Mouse (Mus musculus) cerebellum, adult (tissue): ENCODE measurements around the gene Ino80d.

Source experiments
- ATAC-seq: cut with Nextera tagmentation; 2 replicates; pipeline ENCODE4 v1.9.2; 2017; ENCODE audit warnings: mild to moderate bottlenecking, moderate library complexity, mixed read lengths; ENCODE audit not compliant: insufficient number of reproducible peaks, low FRiP score, low TSS enrichment

Ino80d gene

DNA sequence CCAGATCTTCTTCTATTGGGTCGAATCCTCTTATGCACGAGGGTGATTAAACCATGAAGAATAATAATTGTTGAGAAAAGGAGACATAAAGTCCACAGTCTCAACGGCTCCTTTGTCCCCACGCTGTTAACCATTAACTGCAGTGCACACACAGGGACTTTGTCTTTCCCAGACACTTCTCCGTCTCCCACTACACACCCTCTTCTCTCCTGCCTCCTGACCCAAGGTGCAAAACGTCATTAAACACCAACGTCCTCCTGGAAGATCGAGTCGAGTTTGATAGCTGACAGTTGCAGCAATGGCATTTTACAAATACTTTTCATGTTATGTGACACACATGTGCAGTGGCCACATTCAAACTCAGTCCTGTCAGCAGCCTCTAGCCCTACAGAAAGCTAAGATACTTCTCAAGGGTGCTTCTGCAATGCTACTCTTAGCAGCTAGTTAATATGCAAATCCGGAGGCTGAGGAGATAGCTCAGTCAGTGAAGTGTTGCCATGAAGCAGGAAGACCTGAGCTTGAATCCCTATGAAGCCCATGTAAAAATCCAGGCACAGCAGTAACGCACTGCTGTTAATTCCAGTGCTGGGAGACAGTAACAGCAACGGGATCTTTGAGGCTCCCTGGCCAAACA lies 109.3 kb downstream of the Ino80d start:
- ATAC-seq = no peak

DNA sequence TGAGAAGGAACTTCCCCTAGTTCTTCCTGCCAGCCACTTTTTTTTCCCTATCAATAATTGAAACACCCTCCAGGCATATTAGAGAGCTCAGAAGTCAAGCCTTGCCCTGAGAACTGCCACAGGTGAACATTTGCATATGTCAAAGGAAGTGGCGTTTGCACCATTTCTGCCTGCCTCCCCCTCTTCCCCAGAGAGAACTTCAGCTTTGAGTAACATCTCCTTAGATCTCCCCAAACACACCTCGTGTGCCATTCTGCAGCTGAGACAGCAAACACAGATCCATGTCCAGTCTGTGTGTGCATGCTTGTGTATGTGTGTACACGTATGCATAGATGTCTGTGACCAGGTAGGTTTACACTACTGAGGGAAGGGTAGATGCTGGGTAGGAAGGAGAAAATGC lies 112.6 kb downstream of the Ino80d start:
- ATAC-seq = no peak

DNA sequence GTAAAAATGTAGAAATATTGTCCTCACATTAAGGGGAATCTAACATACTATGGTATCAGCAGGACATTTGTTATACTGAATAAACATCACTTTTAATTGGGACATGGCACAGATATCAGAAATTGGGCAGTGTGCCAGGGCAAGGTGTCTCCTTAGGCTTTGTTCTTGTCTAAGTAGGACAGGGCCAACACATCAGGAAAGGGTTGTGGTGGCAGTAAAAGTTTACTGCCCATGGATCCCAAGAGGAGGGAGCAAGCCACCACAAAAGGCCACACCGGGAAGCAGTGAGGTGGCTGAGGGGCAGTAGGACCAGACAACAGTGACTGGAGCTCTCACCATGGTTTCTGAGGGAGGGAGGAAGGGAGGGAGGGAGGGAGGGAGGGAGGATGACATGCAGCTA lies 121.1 kb downstream of the Ino80d start:
- ATAC-seq = no peak

DNA sequence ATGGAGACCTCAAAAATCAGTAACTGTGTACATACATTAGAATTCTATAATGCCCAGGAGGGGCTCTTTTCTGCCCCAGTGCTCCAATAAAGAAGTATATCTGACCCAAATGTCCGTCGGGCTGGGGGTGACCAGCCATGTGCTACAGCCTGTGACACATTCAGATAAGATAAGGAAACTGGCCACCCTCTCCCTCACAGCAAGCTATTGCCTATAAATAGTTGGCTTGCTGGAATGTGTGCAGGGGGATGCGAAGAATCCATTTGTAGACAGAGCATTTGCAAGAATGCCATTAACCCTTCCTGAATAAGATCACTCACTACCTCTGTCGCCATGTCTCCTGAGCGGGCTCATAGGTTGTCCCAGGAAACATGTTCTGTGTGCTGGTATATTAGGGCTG lies 121.8 kb downstream of the Ino80d start:
- no peak for ATAC-seq

DNA sequence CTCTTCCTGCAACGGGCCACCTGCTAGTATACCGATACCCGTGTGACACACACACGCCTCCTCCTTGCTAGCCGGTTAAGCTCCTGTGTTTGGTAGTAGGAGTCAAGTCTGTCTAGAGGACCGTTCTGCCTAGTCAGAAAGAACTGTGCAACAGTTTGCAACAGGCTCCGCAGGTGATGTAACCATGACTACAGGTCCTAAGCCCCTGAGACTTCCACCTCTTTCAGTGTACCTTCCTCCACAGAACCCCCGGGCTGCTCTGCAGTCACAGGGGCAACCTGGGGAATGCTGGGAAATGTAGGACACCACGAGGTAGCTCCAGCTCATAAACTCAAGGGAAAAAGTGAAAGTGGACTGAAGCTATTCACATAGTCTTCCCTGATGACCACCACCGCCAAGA lies 123.4 kb downstream of the Ino80d start:
- no peak for ATAC-seq

DNA sequence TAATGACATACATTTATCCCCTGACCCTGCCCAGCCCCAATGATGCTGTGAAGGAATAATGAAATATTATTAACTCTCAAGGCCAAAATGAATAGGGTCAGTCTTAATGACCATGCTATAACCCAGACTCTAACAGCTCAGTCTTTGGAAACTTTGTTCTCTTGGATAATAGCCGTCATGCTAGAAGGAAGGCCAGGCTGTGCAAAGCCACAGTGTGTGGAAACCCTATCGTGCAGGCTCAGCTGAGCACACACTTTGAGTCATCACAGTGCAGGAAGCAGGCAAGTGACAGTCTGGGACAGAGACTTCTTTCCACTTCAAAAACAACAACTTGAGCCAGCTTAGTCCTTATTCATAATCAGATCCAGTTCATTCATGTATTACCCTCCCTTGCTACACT lies 126.9 kb downstream of the Ino80d start:
- ATAC-seq = no peak

DNA sequence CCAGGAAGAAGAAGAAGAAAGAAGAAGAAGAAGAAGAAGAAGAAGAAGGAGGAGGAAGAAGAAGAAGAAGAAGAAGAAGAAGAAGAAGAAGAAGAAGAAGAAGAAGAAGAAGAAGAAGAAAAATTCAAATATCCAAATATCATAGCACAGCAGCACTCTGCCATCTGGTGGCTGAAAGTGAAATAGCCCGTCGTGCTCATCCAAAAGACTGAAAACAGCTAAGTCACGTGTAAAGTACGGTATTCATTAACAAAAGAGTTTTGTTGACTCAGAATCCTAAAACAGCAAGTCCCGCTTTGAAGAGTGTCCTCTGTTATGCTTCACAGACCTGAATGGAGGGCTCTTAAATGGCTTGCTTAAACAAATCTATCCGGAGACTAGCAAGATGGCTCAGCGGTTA lies 128.2 kb downstream of the Ino80d start:
- no peak for ATAC-seq

DNA sequence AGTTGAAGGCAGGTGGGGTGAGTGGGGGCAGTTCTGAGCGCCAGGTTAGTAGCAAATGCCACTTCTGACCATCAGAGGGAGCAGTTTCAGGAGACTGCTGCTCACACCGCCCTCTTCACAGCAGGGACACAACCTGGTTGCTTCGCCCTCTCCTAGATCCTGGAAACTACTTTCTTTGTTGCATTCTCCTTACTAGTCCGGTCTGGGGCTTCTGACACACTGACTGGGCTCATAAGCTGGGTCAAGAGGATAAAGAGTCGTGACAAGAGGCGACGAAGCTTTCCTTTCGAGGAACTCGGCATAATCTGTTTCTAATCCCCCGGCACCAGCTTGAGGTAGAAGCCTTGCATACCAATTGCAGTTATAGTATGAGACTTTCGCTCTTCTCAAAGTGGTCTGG lies 129.9 kb downstream of the Ino80d start:
- peak; percentile 54 for ATAC-seq

DNA sequence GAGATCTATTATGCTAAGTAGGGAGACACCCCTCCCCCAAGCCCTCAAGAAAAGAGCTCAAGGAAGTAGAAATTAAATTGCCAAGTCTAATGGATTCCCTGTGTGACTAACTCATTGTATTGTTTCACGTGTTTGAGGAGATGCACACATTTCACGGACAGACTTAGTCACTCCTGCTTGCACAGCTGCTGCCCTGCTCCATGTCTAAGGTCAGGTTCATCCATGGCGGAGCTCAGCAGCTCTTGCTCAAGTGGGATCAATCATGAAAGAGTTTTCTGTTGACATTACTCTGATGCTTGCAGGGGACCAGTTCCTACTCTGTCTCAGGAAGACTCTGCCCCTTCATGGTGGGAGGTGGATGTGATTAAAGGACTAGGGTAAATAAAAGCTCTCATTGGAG lies 137.7 kb downstream of the Ino80d start:
- ATAC-seq = no peak

DNA sequence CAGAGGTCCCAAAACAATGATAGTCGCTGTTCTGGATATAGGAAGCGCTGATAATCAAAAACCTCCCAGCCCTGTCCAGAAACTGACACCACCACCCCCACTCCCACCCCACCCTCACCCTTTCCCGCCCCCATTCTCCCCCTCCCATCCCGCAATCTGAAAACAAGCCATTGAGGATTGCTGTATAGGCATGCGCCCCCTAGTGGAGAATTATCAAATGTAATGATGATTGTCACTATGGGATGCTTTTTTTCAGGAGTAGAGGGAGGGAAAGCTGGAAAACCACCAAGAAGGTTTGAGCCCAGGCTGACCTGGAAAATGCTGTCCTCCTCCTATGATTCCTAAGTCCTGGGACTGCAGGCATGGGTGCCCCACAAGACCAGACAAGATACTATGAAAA lies 147.6 kb downstream of the Ino80d start:
- no peak for ATAC-seq

DNA sequence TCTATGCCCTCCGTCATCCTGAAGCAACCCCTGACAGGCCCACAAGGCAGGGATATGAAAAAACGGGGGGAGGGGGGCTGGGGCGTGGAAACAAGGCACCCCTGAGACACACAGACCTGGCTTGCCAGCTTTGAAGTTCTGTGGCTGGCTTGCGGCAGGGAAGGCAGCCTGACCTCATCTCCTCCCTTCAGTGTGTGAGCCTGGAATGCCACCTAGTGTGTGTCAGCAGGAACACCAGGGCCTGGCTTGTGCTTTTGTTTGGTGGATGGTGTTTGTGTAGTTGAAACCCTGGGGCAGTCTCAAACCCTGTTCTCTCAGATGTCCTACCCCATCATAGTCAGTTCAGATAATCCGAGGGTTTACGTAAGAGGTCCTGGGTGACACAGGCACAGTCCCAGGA lies 150.2 kb downstream of the Ino80d start:
- ATAC-seq = peak; percentile 76

DNA sequence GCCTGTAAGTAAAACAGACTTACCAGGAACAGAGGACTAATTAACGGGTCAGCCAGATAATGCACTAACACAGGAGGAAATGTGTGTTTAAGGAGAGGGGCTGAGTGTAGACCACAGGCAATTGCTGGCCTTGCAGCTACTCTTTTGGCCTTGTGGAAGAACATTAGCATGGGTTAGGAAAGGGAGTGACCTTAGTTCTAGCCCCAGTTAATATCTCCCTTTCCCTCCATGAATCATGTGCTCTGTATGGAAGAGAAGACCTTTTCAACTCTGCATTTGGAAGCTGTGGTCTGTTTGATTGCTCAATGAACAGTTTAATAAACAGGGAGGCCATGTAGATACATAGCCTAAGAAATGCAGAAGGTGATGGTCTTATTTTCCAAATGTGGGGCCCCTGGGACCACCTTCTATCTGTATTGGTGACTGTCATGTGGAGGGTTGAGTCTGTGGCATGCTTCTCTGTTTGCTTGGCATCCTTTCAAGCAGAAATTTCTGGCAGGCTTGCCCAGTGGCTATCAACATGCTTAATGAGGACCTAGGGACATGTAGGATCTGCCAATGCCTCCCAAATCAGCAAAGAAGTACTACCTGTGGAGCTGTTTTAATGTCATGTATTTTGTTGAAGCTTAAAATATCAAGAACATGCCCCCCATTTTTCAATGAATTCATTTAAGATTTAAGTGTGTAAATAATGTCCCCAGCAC lies 157.4 kb downstream of the Ino80d start:
- no peak for ATAC-seq

DNA sequence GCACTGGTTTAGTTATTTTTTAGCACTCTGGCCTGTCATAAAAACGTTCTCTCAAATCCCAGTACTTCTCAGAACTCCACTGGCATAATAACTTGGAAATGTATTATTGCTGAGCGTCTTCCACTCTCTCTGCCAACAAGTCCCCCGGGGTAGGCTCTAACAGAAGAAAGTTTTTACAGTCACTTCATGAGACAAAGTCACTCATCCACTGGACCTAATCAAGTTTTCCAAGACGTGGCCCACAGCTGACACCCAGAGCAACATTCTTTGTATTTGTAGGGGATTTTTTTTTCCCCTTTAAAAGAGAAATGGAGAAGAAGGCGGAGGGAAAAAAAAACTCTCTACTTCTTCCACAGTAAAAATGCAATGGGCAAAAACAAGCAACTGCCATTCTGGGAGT lies 157.9 kb downstream of the Ino80d start:
- ATAC-seq = no peak

DNA sequence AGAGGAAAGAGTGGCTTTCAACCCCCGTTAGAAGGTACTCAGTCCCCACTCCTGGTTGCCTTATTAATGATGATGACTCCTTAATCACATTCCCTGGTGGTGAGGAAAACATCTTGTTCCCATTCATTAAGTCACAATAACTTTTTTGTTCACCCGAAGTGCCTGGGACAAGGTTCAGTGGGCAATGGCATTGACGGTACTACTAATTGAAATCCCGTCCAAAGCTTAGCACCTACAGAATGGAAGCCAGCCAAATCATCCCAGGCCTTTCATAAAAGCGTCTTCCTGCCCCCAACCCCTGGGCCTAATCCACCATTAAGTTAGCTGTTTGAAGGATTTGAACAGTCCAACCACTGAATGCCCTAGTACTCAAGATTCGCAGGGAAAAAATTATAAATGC lies 159.1 kb downstream of the Ino80d start:
- no peak for ATAC-seq

DNA sequence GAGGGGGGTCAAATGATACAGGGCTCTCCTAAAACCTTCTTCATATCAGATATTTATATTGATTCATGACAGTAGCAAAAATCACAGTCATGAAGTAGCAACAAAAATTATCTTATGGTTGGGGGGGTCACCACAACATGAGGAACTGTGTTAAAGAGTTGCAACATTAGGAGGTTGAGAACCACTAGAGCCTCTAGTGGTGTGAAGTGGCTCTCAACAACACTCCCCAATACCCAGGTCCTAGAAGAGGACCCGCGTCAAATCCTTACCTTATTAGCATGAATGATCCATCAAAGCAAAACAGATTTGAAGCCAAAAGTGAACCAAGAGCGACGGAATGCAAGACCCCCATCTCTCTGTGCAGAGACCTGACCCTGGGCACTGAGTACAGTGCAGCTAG lies 161.4 kb downstream of the Ino80d start:
- ATAC-seq = no peak

DNA sequence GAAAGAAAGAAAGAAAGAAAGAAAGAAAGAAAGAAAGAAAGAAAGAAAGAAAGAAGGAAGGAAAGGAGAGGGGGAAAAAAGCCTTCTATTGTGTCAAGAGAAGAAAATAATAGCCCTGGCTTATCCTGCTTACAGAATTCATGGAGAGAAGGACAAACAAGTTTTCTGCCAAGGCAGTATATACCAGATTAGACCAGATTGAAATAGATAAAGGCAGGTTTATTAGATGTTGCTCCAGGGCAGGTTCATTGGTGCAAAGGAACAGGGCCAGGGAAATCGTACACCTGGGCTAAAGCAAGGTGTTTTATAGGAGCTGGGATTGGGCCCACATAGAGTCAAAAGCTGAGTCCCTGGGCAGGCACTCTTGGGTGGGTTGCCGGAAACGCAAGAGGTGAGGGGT lies 162.1 kb downstream of the Ino80d start:
- no peak for ATAC-seq

DNA sequence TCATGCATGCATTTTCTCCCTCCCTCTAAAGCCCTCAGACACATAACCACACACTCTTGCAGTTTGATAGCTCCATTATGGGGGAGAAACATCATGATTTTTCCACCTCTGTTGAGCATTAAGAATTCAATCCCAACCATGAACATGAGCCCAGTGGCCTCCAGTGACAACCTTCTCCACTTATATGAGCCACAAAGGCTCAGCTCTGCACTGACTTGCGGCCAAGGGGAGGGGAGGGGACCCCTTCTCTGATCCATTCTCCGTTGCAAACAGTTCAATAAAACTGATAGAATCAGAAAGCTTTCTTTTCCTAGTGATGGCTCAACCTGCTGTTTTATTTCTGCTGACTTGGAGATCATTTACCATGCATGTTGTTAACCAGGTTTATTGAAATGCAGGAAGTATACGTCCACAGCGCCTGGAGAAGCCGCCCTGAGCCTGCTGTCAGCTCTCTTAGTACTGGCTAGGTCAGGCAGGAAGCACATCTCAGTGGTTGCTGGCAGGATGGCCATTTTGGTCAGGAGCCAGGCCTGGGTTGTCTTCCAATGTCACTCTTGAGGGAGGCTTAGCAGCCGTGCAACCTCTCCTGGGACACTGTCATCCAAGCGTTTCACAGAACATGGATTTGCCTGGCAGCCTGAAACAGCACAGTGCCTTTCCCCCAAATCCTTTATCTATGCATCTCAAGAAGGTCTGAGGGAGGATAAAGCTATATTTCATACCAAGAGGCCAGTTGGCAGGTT lies 163.2 kb downstream of the Ino80d start:
- peak; percentile 95 for ATAC-seq

DNA sequence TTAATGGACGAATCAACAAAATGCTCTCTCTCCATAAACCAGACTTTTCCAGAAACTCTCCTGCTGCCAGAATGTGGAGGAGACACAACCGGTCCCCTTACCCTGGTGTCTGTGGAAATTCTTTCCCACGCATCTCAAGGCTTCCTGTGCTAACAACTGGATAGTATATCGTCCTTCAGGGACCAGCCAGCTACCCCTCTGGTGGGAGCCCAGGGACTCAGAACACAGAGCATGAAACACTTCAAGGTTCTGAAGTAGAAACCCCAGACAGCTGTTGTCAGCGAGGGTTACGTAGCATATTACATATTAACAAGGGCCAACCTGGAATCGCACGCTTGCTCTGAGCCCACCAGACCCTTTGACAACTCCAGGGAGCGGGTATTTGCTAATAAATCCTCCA lies 163.9 kb downstream of the Ino80d start:
- ATAC-seq = no peak

DNA sequence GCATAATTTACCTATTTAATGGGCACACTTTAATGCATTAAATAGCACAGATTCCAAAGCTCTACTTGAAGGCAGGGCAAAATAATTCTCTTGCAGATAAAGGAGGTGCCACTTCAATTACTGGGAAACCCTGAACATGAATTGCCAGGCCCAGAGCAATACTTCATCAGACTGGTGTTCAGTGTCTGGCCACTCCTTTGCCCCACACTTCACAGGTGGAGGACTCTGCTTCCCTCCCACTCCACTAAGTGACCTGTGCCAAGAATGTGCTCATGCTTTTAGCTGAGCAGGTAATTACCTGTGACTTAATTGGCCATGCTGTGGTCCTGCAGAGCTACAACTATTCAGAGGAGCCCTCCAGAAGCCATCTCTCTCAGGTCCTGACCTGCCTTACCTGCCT lies 166.7 kb downstream of the Ino80d start:
- no peak for ATAC-seq

DNA sequence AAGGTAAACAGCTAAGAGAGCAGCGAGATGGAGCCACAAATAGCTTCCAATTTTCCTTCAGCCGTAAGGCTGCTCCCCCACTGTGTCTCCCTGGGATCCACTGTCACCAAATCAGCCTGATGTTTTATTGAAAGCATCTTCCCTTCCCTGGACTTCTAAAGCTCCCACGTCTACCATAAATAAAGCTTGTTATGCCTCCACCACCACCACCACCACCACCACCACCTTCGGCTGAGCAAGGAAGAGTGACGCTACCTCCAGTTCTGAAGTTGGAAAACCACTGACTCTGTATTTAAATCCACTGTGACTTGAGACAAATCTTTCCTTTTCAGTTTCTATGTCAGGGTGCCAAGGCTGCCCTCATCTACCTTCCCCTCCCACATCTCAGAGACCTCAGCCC lies 167.5 kb downstream of the Ino80d start:
- no peak for ATAC-seq

DNA sequence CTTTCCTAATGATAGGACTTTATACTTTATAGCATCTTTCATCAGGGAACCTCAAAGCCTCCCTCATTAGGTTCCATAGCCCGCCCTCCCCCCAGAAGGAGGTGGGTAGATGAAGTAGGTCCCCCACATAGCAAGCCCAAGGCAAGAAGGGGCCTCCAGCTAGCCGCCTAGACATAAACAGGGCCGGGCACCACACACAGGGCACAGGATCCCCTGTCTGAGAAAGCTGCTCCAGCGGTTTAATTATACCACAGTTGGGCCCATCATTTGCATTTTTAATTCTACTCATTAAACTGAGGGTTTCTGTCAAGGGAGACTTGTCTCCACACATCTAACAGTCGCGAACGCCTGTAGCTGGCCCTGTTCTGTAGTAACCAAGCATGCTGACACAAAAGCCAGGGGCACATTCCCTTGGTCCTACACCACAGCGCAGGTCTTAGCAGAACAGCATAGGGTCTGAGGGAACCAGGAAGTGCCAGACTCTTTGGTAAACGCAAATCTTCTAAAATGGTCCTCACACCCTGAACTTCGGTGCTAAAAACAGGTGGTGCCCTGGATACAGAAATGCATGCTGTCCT lies 179.6 kb downstream of the Ino80d start:
- ATAC-seq = no peak
